Mouse (Mus musculus): Measurements from ENCODE around the gene Luc7l2. TPM values are rescaled to one million over a fixed set of nuclear protein-coding genes. Genes with fewer than 3 reads are reported as not detected.

Luc7l2 gene
- 193 and 194 TPM in 2 replicates for polyA plus RNA-seq (2012; rRNA removed)

DNA sequence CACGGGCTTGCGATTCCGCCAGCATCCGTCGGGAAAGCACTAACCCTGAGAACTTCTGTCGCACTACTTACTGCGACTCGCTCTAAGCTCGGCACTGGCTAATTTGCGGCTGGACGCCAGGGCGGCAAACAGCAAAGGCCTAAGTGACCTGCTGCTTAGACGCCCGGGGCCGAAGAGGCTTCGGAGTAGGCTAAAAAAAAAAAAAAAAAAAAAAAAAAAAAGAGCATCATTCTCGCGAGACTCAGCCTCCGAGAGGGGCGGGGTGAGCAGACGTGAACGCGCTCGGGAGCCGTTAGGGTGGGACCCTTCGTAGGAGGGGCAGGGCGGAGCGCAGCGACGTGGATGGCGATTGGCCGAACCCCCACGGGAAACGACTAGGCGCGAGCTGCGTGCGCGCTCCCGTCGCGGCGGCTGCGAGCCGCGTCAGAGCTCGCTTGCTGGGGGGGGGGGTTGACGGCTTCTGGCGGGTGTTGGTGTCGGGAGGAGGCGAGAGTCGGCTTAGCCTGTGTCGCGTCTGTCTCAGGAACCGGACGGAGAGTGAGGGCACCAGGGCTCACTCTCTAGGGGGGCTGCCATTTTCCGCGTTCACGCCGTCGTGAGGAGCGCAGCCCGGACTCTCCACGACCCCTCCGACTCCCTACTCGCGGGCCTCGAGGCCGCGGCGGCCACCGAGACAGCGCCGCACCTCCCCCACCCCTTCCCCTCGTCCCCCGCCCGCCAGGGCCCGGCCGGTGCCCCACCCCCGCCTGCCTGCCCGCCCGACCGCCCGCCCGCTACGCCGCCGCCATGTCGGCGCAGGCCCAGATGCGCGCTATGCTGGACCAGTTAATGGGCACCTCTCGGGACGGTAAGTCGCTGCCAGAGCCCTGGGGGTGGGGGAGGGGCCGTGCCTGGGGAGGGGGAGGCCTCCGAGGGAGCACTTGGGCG is at the start of gene Luc7l2:
Gene Luc7l2 (plus strand): TSS at position 273 of the 927 bp plus-strand sequence.
- peak; percentile 96 to 98 for DNase-seq
- TF ChIP-seq POLR2A (IDR thresholded peaks at IDR 0.05; ENCODE audit: borderline replicate concordance, insufficient read depth, low read length), result peak; percentile 82
- no peak for TF ChIP-seq CTCF (IDR thresholded peaks at IDR 0.05; ENCODE audit: borderline replicate concordance, insufficient read depth, low read depth, low read length)
- WGBS, result under 1% methylated on average over 97 of the region's 98 CpGs
- Histone ChIP-seq H3K4me1 (ENCODE audit: control insufficient read depth, insufficient read depth, low read length) (peaks cover 7% of the 10 kb centered on the region), H3K27me3 (ENCODE audit: control insufficient read depth, insufficient read depth, low read length) (no peaks in the 10 kb centered on the region), H3K27ac (ENCODE audit: insufficient read depth, low read length) (peak within 1 kb of the TSS; percentile 90), H3K4me3 (replicated peaks; ENCODE audit: insufficient read depth, low read depth, low read length) (peak within 1 kb of the TSS; percentile 77)

DNA sequence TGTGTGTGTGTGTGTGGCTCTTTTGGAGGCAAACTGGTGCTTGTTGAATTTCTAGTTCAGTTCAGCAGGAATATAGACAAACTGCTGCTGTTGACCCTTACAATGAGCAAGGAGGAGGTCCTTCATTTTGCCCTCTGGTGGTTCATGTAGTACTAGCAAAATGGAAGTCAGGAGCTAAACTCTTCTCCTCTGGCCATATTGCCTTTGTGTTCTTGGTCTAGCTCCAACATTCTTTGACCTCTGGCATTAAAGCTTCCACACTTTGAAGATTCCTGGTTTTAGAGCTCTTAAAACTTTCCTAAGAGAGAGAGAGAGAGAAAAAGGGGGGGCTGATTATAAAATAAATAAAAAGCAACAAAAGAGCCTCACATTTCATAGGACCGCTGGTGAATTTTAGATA is 39.0 kb upstream of the Luc7l2 start:
- Histone ChIP-seq H3K27me3 (ENCODE audit: control insufficient read depth, insufficient read depth, low read length) (no peaks in the 10 kb centered on the region), H3K4me3 (replicated peaks; ENCODE audit: insufficient read depth, low read depth, low read length) (no peak overlapping the region), H3K27ac (ENCODE audit: insufficient read depth, low read length) (no peak overlapping the region), H3K4me1 (ENCODE audit: control insufficient read depth, insufficient read depth, low read length) (no peaks in the 10 kb centered on the region)
- no peak for DNase-seq
- TF ChIP-seq CTCF (IDR thresholded peaks at IDR 0.05; ENCODE audit: borderline replicate concordance, insufficient read depth, low read depth, low read length) (no peak), POLR2A (IDR thresholded peaks at IDR 0.05; ENCODE audit: borderline replicate concordance, insufficient read depth, low read length) (no peak)
- WGBS, result 98% methylated on average over 1 of the region's 1 CpGs

DNA sequence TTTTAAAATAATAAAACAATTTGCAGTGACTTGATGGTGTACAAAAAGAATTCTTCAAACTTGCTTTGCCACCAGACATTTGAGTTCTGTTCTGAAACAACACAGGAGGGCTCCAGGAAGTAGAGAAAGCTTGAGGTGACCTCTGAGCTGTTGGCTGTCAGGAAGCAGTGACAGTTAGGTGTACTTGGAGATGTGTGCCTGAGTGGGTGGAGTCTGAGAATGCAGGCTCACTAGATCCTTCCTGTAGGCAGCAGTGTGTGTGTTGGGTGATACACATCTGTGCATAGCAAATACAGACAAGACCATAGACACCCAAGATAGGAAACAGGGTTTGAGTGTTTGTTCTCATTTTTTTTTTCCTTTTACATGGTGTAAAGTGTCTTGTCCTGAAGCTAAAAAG is 38.3 kb upstream of the Luc7l2 start:
- Histone ChIP-seq H3K4me1 (ENCODE audit: control insufficient read depth, insufficient read depth, low read length) (no peaks in the 10 kb centered on the region), H3K27ac (ENCODE audit: insufficient read depth, low read length) (no peak overlapping the region), H3K4me3 (replicated peaks; ENCODE audit: insufficient read depth, low read depth, low read length) (no peak overlapping the region), H3K27me3 (ENCODE audit: control insufficient read depth, insufficient read depth, low read length) (no peaks in the 10 kb centered on the region)
- DNase-seq, result no peak
- TF ChIP-seq CTCF (IDR thresholded peaks at IDR 0.05; ENCODE audit: borderline replicate concordance, insufficient read depth, low read depth, low read length) (no peak), POLR2A (IDR thresholded peaks at IDR 0.05; ENCODE audit: borderline replicate concordance, insufficient read depth, low read length) (no peak)

DNA sequence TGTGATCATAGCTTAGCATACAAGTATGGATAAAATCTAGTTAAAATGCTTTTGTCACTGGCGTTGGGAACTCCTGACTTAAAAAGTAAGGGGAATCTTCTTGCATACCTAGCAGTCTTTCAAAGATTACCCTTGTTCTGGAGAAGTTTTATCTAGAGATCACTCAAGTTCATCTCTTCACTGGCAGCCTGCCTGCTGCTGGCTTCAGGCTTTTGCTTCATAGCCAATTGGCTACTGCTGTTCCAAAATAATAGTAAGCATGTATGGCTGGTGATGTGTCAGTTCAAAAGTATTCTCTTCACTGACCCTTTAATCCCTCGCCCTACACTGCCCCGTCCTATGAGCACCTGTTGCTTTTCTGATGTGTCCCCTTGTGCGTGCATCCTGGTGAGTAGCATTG is 35.9 kb upstream of the Luc7l2 start:
- DNase-seq, result no peak
- 67% methylated on average over 4 of the region's 4 CpGs for WGBS
- H3K27me3 ChIP-seq (ENCODE audit: control insufficient read depth, insufficient read depth, low read length), result no peaks in the 10 kb centered on the region

DNA sequence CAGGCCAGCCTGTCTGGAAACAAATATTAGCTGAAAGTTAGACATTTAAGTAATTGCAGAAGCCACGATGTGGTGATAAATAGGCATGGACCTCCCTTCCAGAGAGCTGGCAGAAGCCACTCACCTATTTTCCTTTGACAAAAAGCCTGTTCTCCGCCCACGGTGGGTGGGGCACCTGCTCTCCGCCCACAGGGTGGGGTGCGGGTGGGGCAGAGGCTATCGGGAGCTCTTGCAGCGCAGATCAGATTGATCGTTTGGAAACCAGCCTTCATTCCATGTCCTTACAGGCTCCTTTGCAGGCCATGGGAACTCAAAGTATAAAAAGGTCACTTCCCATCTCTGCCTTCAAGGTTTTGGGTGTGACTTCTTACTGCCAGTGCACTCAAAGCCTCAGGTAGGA is 27.3 kb upstream of the Luc7l2 start:
- Histone ChIP-seq H3K4me1 (ENCODE audit: control insufficient read depth, insufficient read depth, low read length) (peaks cover 2% of the 10 kb centered on the region; the same call in 1 of the 2 replicates), H3K27me3 (ENCODE audit: control insufficient read depth, insufficient read depth, low read length) (no peaks in the 10 kb centered on the region), H3K27ac (ENCODE audit: insufficient read depth, low read length) (no peak overlapping the region), H3K4me3 (replicated peaks; ENCODE audit: insufficient read depth, low read depth, low read length) (no peak overlapping the region)
- WGBS, result 37% methylated on average over 8 of the region's 8 CpGs
- TF ChIP-seq CTCF (IDR thresholded peaks at IDR 0.05; ENCODE audit: borderline replicate concordance, insufficient read depth, low read depth, low read length) (no peak), POLR2A (IDR thresholded peaks at IDR 0.05; ENCODE audit: borderline replicate concordance, insufficient read depth, low read length) (no peak)
- DNase-seq, result no peak

More for the DNA sequence above, 35.9 kb upstream of the Luc7l2 start:
- no peak for TF ChIP-seq CTCF (IDR thresholded peaks at IDR 0.05; ENCODE audit: borderline replicate concordance, insufficient read depth, low read depth, low read length)
- TF ChIP-seq POLR2A (IDR thresholded peaks at IDR 0.05; ENCODE audit: borderline replicate concordance, insufficient read depth, low read length), result no peak
- Histone ChIP-seq H3K4me3 (replicated peaks; ENCODE audit: insufficient read depth, low read depth, low read length) (no peak overlapping the region), H3K27ac (ENCODE audit: insufficient read depth, low read length) (no peak overlapping the region), H3K4me1 (ENCODE audit: control insufficient read depth, insufficient read depth, low read length) (no peaks in the 10 kb centered on the region)

DNA sequence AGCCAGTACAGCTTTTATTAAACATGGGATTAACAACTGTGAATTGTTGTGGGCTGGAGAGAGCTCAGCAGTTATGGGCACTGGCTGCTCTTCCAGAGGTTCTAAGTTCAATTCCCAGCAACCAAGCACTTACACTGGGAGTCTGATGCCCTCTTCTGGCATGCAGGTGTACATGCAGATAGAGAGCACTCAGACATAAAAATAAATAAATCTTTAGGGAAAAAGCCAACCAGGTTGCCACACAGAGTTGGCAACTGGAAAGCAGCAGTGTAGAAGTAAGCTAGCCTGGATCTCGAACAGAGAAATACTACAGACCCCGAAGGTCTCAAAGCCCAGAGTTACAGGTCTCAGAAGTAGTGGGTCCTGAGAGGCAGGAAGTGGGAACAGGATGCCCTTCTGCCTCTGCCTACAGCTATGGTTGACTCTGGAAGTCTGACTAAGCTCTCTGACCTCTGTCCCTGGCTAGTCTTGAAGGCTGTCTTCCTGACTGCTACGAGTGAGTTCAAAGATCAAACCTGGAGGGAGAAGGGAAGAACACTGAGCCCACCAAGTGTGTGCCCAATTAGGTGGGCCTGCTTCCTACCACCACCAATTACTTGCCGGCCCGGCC is 19.8 kb upstream of the Luc7l2 start:
- peak in 1 of 2 experiments; percentile 37 for DNase-seq
- Histone ChIP-seq H3K27ac (ENCODE audit: insufficient read depth, low read length) (no peak overlapping the region), H3K4me1 (ENCODE audit: control insufficient read depth, insufficient read depth, low read length) (no peaks in the 10 kb centered on the region), H3K27me3 (ENCODE audit: control insufficient read depth, insufficient read depth, low read length) (no peaks in the 10 kb centered on the region), H3K4me3 (replicated peaks; ENCODE audit: insufficient read depth, low read depth, low read length) (no peak overlapping the region)
- peak; percentile 32; the same call in 1 of the 2 replicates for TF ChIP-seq CTCF (IDR thresholded peaks at IDR 0.05; ENCODE audit: borderline replicate concordance, insufficient read depth, low read depth, low read length)
- TF ChIP-seq POLR2A (IDR thresholded peaks at IDR 0.05; ENCODE audit: borderline replicate concordance, insufficient read depth, low read length), result no peak
- 69% methylated on average over 5 of the region's 5 CpGs for WGBS

DNA sequence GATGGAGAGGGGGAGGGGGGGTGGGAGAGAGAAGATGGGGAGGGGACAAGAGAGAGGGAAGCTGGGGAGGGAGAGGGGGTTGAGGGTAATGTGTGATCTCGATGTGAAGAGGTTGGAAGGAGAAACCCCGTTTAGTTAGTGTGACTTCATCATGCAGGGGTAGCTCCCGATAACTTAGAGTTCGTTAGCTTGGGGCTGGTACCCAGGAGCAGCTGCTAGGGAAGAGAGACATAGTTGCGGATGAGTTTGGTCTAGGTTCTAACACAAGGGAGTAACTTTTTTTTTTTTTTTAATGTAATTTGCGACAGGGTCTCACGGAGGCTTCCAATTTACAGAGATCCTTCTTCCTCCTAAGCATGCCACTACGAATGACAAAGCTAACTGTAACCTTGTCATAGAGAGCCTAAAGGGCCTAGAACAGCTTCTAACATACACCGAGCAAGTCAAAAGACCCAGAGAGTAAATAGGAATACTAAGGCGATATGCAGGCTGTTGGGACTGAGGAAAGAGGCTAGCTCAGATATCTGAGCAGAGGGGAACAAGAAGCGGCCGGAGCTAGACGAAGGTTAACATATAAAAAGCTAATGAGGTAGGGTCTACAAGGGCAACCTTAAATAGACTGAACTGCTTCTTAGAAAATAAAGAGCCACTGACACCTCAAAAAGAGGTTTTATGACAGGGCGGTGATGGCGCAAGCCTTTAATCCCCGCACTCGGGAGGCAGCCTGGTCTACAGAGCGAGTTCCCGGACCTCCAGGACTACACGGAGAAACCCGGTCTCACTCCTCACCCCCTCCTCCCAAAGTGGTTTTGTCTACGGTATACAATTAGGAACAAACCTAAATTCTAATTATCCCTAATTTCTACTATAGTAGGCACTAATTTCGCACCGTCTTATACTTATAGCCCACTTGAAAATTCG is 18.4 kb upstream of the Luc7l2 start:
- 2% methylated on average over 25 of the region's 25 CpGs for WGBS
- peak overlapping the region; percentile 69 for H3K4me3 ChIP-seq (replicated peaks; ENCODE audit: insufficient read depth, low read depth, low read length)
- DNase-seq, result peak in 1 of 2 experiments; percentile 69

More for the DNA sequence above, 18.4 kb upstream of the Luc7l2 start:
- Histone ChIP-seq H3K27ac (ENCODE audit: insufficient read depth, low read length) (peak overlapping the region; percentile 27), H3K4me1 (ENCODE audit: control insufficient read depth, insufficient read depth, low read length) (no peaks in the 10 kb centered on the region), H3K27me3 (ENCODE audit: control insufficient read depth, insufficient read depth, low read length) (no peaks in the 10 kb centered on the region)
- TF ChIP-seq POLR2A (IDR thresholded peaks at IDR 0.05; ENCODE audit: borderline replicate concordance, insufficient read depth, low read length) (no peak), CTCF (IDR thresholded peaks at IDR 0.05; ENCODE audit: borderline replicate concordance, insufficient read depth, low read depth, low read length) (no peak)
